Mouse (Mus musculus) stomach, postnatal 0 days (tissue): ENCODE measurements at regions not wholly inside any gene's neighbourhood (a gene's known extent, or its start where the extent isn't known, plus 50 kb on each side); places are given as distances from the start of the nearest gene placed in this dataset.

Experiments used
- CTCF ChIP-seq: IDR thresholded peaks from 2 replicates; pipeline ENCODE4 v1.5.1; 2016; ENCODE audit warnings: antibody characterized with exemption, low read depth, mild to moderate bottlenecking, moderate library complexity
- EP300 ChIP-seq: optimal IDR thresholded peaks from 2 replicates; pipeline ENCODE3; 2016; ENCODE audit warnings: antibody characterized with exemption

- TF ChIP-seq CTCF (no peak), EP300 (no peak)
Measured at GRCm38 (mm10) chr1:57211046-57211445, 166.4 kb upstream of the 1700066M21Rik start.
